Mouse (Mus musculus): ENCODE measurements around the gene Lsm2. TPM values are rescaled to one million over a fixed set of nuclear protein-coding genes. Genes with fewer than 3 reads are reported as not detected.
A peak's percentile ranks its signal among the peaks of the same experiment; 100 is the strongest.
"Not testable (repeated sequence)": the region's sequence is repeated elsewhere in the genome, so short reads cannot be mapped to it uniquely, and the experiment has no call there.

Gene Lsm2
- polyA plus RNA-seq, 1 experiment from 2014 or later: 97.9 TPM

DNA sequence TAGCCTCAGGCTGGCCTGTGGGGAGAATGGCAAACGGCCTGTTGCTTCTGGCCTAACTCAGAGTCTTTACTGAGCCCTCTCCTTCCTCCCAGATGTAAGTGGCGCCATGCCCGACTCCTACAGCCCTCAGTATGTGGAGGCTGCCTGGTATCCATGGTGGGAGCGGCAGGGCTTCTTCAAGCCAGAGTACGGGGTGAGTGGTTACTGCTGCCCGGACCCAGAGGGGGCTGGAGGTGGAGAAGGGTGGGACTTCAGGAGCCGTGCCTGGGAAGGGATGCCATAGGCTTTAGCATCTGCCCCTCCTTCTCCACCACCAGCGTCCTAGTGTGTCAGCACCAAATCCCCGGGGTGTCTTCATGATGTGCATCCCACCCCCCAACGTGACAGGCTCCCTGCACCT is 23.5 kb downstream of the Lsm2 start:
- H3K36me3 ChIP-seq: peaks cover 48% of the 10 kb centered on the region

DNA sequence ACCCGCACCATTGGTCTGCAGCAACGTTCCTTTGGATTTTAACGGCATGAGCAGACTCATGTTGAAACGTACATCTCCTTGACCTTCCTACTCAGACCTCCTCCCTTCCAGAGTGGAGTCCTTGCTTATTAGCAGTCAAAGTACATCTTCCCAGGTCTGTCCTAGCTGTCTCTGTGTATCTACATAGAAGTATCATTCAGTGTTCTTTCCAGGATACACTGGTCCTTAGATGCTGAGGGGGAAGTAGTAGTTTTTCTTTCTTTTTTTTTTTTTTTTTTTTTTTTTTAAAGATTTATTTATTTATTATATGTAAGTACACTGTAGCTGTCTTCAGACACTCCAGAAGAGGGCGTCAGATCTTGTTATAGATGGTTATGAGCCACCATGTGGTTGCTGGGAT is 24.2 kb downstream of the Lsm2 start:
- H3K9ac ChIP-seq (replicated peaks); H3K27ac ChIP-seq (replicated peaks); H3K27me3 ChIP-seq (replicated peaks); H3K4me3 ChIP-seq (replicated peaks); ATAC-seq (ENCODE audit: low FRiP score); H3K9me3 ChIP-seq (replicated peaks); H3K4me2 ChIP-seq: not testable (repeated sequence)
- peaks cover 55% of the 10 kb centered on the region for H3K36me3 ChIP-seq
- peaks cover 23% of the 10 kb centered on the region for H3K4me1 ChIP-seq
- 91% methylated on average over 5 of the region's 5 CpGs for WGBS

More for the DNA sequence above, 23.5 kb downstream of the Lsm2 start:
- Histone ChIP-seq H3K4me2 (no peak overlapping the region), H3K4me3 (replicated peaks) (no peak overlapping the region), H3K27me3 (replicated peaks) (no peaks in the 10 kb centered on the region), H3K9ac (replicated peaks) (no peak overlapping the region), H3K27ac (replicated peaks) (no peak overlapping the region), H3K9me3 (replicated peaks) (no peaks in the 10 kb centered on the region), H3K4me1 (peaks cover 24% of the 10 kb centered on the region)
- ATAC-seq (ENCODE audit: low FRiP score): no peak
- 95% methylated on average over 10 of the region's 10 CpGs for WGBS

DNA sequence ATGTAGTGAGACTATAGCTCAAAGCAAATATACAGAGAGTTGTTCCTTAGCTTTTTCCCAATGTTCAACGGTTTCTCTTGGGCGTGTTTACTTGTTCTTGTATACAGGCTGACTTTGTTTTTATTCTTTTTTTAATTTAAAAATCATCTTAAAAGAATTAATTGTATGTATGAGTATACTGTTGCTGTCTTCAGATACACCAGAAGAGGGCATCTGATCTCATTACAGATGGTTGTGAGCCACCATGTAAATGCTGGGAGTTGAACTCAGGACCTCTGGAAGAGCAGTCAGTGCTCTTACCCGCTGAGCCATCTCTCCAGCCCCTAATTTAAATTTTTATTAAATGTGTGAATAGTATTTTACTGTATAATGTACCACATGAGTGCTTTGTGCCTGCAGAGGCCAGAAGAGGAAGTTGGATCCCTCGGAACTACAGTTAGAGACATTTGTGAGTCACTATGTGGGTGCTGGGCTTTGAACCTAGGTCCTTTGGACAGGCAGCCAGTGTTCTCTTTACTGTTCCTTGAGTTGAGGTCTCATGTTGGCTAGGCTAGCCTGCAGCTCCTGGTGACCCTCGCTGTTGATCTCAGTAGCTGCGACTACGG is 25.8 kb downstream of the Lsm2 start:
- no peaks in the 10 kb centered on the region for H3K9me3 ChIP-seq (replicated peaks)
- no peaks in the 10 kb centered on the region for H3K27me3 ChIP-seq (replicated peaks)
- 97% methylated on average over 7 of the region's 7 CpGs for WGBS
- H3K9ac ChIP-seq (replicated peaks): no peak overlapping the region
- peaks cover 12% of the 10 kb centered on the region for H3K4me1 ChIP-seq
- H3K36me3 ChIP-seq: peaks cover 71% of the 10 kb centered on the region
- no peak for ATAC-seq (ENCODE audit: low FRiP score)
- H3K4me3 ChIP-seq (replicated peaks): no peak overlapping the region
- H3K4me2 ChIP-seq: no peak overlapping the region
- H3K27ac ChIP-seq (replicated peaks): no peak overlapping the region

- H3K36me3 ChIP-seq: peaks cover 86% of the 10 kb centered on the region
- H3K4me1 ChIP-seq: no peaks in the 10 kb centered on the region
- no peak overlapping the region for H3K27ac ChIP-seq (replicated peaks)
- no peak overlapping the region for H3K9ac ChIP-seq (replicated peaks)
- 85% methylated on average over 7 of the region's 7 CpGs for WGBS
- no peaks in the 10 kb centered on the region for H3K9me3 ChIP-seq (replicated peaks)
- no peak overlapping the region for H3K4me3 ChIP-seq (replicated peaks)
- H3K4me2 ChIP-seq: no peak overlapping the region
- no peak for ATAC-seq (ENCODE audit: low FRiP score)
- H3K27me3 ChIP-seq (replicated peaks): no peaks in the 10 kb centered on the region
Measured at GRCm38 (mm10) chr17:35009586-35009985, 27.9 kb downstream of the Lsm2 start.

GRCm38 (mm10) chr17:35011440-35011839 is 29.8 kb downstream of the Lsm2 start:
- Histone ChIP-seq H3K36me3 (peaks cover 88% of the 10 kb centered on the region), H3K4me1 (peaks cover 5% of the 10 kb centered on the region; the same call in 1 of the 2 replicates), H3K9me3 (replicated peaks) (no peaks in the 10 kb centered on the region), H3K27ac (replicated peaks) (no peak overlapping the region), H3K27me3 (replicated peaks) (no peaks in the 10 kb centered on the region), H3K9ac (replicated peaks) (no peak overlapping the region), H3K4me2 (no peak overlapping the region), H3K4me3 (replicated peaks) (no peak overlapping the region)
- no peak for ATAC-seq (ENCODE audit: low FRiP score)
- WGBS: 95% methylated on average over 8 of the region's 8 CpGs

- Histone ChIP-seq H3K4me2 (no peak overlapping the region), H3K9ac (replicated peaks) (no peak overlapping the region), H3K9me3 (replicated peaks) (no peaks in the 10 kb centered on the region), H3K36me3 (peaks cover 90% of the 10 kb centered on the region), H3K27ac (replicated peaks) (no peak overlapping the region), H3K4me3 (replicated peaks) (no peak overlapping the region), H3K27me3 (replicated peaks) (no peaks in the 10 kb centered on the region), H3K4me1 (peaks cover 5% of the 10 kb centered on the region; the same call in 1 of the 2 replicates)
- ATAC-seq (ENCODE audit: low FRiP score): no peak
- whole genome bisulfite sequencing: 89% methylated on average over 13 of the region's 13 CpGs
Measured at GRCm38 (mm10) chr17:35012430-35012829, 30.8 kb downstream of the Lsm2 start.

DNA sequence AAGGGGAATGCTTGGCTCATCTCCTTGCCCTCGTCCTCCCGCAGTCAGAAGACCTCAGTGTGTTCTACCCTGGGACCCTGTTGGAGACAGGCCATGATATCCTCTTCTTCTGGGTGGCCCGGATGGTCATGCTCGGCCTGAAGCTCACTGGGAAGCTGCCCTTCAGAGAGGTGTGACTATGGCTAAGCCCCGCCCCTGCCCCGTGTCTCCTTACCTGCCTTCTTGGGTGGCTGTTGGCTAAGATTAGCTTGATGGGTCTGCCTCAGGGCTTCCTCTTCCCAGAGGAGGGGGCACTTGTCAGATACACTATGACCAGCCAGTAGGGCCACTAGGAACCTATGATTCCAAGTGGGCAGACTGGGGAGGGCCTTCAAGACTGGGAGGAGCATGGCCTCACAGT is 31.6 kb downstream of the Lsm2 start:
- Histone ChIP-seq H3K27ac (replicated peaks) (no peak overlapping the region), H3K36me3 (peaks cover 83% of the 10 kb centered on the region), H3K4me2 (no peak overlapping the region), H3K27me3 (replicated peaks) (no peaks in the 10 kb centered on the region), H3K9me3 (replicated peaks) (no peaks in the 10 kb centered on the region), H3K4me1 (peaks cover 5% of the 10 kb centered on the region; the same call in 1 of the 2 replicates), H3K4me3 (replicated peaks) (no peak overlapping the region), H3K9ac (replicated peaks) (no peak overlapping the region)
- 86% methylated on average over 6 of the region's 6 CpGs for WGBS
- no peak for ATAC-seq (ENCODE audit: low FRiP score)

GRCm38 (mm10) chr17:35015296-35015695 is 33.6 kb downstream of the Lsm2 start:
- Histone ChIP-seq H3K9ac (replicated peaks) (no peak overlapping the region), H3K9me3 (replicated peaks) (no peaks in the 10 kb centered on the region), H3K36me3 (peaks cover 68% of the 10 kb centered on the region)

GRCm38 (mm10) chr17:35016376-35016775 is 34.7 kb downstream of the Lsm2 start, which contains the start of gene Vwa7:
Gene Vwa7 (plus strand): TSS chr17:35016579.
- Histone ChIP-seq H3K27ac (replicated peaks) (no peak within 1 kb of the TSS), H3K36me3 (peaks cover 57% of the 10 kb centered on the region), H3K4me3 (replicated peaks) (no peak within 1 kb of the TSS), H3K9me3 (replicated peaks) (no peaks in the 10 kb centered on the region), H3K27me3 (replicated peaks) (no peaks in the 10 kb centered on the region), H3K4me2 (no peak within 1 kb of the TSS), H3K9ac (replicated peaks) (0 out of 2 replicates have a peak within 1 kb of the TSS, but pooled peaks have one; percentile 7), H3K4me1 (peaks cover 10% of the 10 kb centered on the region)
- ATAC-seq (ENCODE audit: low FRiP score): peak; percentile 40; the same call in 1 of the 2 replicates
- 57% methylated on average over 12 of the region's 12 CpGs for WGBS

More at GRCm38 (mm10) chr17:35015296-35015695, 33.6 kb downstream of the Lsm2 start:
- Histone ChIP-seq H3K4me3 (replicated peaks) (no peak overlapping the region), H3K4me2 (no peak overlapping the region), H3K4me1 (peaks cover 5% of the 10 kb centered on the region; the same call in 1 of the 2 replicates), H3K27me3 (replicated peaks) (no peaks in the 10 kb centered on the region), H3K27ac (replicated peaks) (no peak overlapping the region)
- no peak for ATAC-seq (ENCODE audit: low FRiP score)
- WGBS: 93% methylated on average over 16 of the region's 16 CpGs

DNA sequence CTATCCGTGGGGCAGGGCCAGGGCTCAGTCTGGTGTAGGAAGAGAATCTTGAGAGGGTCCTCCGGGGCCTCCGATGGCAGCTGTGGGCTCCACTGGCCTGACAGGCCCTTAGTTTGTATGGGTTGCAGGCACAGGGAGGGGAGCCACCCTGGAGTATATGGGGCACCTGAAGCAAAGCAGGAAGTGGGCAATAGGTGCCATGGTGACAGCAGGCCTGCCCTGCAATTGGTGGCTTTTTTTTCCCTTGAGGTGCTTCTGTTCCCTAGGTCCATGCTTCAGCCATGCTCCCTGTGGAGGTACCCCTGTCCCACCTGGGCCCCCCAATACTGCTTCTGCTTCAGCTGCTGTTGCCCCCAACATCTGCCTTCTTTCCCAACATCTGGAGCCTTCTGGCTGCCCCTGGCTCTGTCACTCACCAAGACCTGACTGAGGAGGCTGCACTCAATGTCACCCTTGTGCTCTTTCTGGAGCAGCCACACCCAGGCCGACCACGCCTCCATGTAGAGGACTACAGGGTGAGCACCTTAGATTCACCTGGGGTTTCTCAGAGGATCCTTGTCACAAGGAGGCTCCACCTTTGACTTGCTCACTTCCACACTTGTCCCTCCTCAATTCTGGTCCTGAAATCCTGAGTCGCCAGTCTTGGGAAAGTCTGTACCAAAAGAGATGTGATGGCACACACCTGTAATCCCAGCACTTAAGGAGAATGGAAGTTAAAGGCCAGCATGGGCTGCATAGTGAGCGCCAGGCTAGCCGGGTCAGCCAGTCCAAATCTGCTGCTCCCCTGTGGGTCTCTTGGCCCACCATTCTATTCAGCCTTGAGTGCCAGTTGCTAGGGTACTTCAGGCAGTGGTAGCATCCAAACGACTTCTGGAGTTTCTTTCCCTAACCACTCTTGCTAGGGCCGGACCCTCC is 35.4 kb downstream of the Lsm2 start:
- Histone ChIP-seq H3K9ac (replicated peaks) (0 out of 2 replicates have a peak overlapping the region, but pooled peaks have one; percentile 7), H3K36me3 (peaks cover 50% of the 10 kb centered on the region), H3K27ac (replicated peaks) (no peak overlapping the region), H3K4me3 (replicated peaks) (no peak overlapping the region), H3K9me3 (replicated peaks) (no peaks in the 10 kb centered on the region), H3K27me3 (replicated peaks) (no peaks in the 10 kb centered on the region), H3K4me2 (no peak overlapping the region), H3K4me1 (peaks cover 13% of the 10 kb centered on the region)
- WGBS: 83% methylated on average over 10 of the region's 10 CpGs
- no peak for ATAC-seq (ENCODE audit: low FRiP score)

GRCm38 (mm10) chr17:35017706-35018030 is 36.0 kb downstream of the Lsm2 start:
- 78% methylated on average over 14 of the region's 14 CpGs for WGBS
- Histone ChIP-seq H3K36me3 (peaks cover 44% of the 10 kb centered on the region), H3K9ac (replicated peaks) (no peak overlapping the region), H3K27me3 (replicated peaks) (no peaks in the 10 kb centered on the region), H3K4me3 (replicated peaks) (no peak overlapping the region), H3K9me3 (replicated peaks) (no peaks in the 10 kb centered on the region), H3K4me1 (peaks cover 13% of the 10 kb centered on the region), H3K4me2 (no peak overlapping the region), H3K27ac (replicated peaks) (no peak overlapping the region)
- ATAC-seq (ENCODE audit: low FRiP score): no peak

DNA sequence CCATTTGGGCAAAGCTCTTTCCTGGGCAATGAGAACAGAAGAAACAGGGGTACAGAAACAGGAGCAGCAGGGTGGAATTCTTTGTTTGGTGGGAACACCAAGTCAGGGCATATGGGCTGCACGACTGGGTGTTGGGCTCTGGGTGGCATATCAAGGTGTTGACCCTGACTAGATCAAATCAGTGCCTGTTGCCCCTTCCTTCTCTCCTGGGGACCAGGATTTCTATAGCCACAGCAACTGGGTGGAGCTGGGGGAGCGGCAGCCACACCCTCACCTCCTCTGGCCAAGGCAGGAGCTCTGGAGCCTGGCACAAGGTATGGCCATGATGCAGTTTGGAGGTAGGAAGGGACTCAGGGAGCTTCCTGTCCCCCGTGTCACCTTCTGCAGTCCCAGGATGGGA is 36.5 kb downstream of the Lsm2 start:
- peaks cover 39% of the 10 kb centered on the region for H3K36me3 ChIP-seq
- H3K27me3 ChIP-seq (replicated peaks): no peaks in the 10 kb centered on the region
- 91% methylated on average over 3 of the region's 3 CpGs for WGBS
- no peak overlapping the region for H3K4me2 ChIP-seq
- no peak for ATAC-seq (ENCODE audit: low FRiP score)
- no peak overlapping the region for H3K27ac ChIP-seq (replicated peaks)
- H3K4me1 ChIP-seq: peaks cover 13% of the 10 kb centered on the region
- no peak overlapping the region for H3K4me3 ChIP-seq (replicated peaks)
- H3K9ac ChIP-seq (replicated peaks): no peak overlapping the region
- H3K9me3 ChIP-seq (replicated peaks): no peaks in the 10 kb centered on the region
